Mouse (Mus musculus) left cerebral cortex, postnatal 36 days (tissue): ENCODE results near the gene Olfr1378. TPM values are rescaled to one million over a fixed set of nuclear protein-coding genes. Genes with fewer than 3 reads are reported as not detected.

Experiments used
- total RNA-seq, 2 experiments: library from RNA; stranded (reverse); gene quantifications; 2 replicates each; pipeline ENCODE4 v1.2.3; 2021

Gene Olfr1378
- total RNA-seq, 2 experiments from 2014 or later: not detected

Other genes with a start within 250 kb of the Olfr1378 start
- gene Zfp354c, start 138.8 kb upstream of the Olfr1378 start, total RNA-seq: 10 to 100 TPM; 43.2 to 45.9 TPM
- 1 to 10 TPM; 3.4 to 3.8 TPM for gene Zfp879, start 125.0 kb upstream of the Olfr1378 start, total RNA-seq
- gene Grm6, start 115.8 kb upstream of the Olfr1378 start, total RNA-seq: not detected
- 1 to 10 TPM; 6.2 to 6.4 TPM for gene Zfp454, start 78.9 kb upstream of the Olfr1378 start, total RNA-seq
- gene Zfp2, start 50.4 kb upstream of the Olfr1378 start, total RNA-seq: 10 to 100 TPM; 23.2 to 24.0 TPM
- 1 to 10 TPM; 5.4 to 5.9 TPM for gene Zfp354b, start 34.9 kb upstream of the Olfr1378 start, total RNA-seq
- gene 4933414I15Rik, start 22.8 kb upstream of the Olfr1378 start, total RNA-seq: not detected
- not detected for gene Prop1, start 12.8 kb upstream of the Olfr1378 start, total RNA-seq
- not detected for gene Olfr1377, start 15.4 kb downstream of the Olfr1378 start, total RNA-seq
- not detected for gene Olfr51, start 37.1 kb downstream of the Olfr1378 start, total RNA-seq
- gene Olfr54, start 47.7 kb downstream of the Olfr1378 start, total RNA-seq: not detected
- gene Olfr1375, start 81.6 kb downstream of the Olfr1378 start, total RNA-seq: not detected
- 1 to 10 TPM; 8.1 to 9.3 TPM for gene Zfp354a, start 92.7 kb downstream of the Olfr1378 start, total RNA-seq